Mouse (Mus musculus): ENCODE measurements at regions not wholly inside any gene's neighbourhood (a gene's known extent, or its start where the extent isn't known, plus 50 kb on each side); places are given as distances from the start of the nearest gene placed in this dataset.

DNA sequence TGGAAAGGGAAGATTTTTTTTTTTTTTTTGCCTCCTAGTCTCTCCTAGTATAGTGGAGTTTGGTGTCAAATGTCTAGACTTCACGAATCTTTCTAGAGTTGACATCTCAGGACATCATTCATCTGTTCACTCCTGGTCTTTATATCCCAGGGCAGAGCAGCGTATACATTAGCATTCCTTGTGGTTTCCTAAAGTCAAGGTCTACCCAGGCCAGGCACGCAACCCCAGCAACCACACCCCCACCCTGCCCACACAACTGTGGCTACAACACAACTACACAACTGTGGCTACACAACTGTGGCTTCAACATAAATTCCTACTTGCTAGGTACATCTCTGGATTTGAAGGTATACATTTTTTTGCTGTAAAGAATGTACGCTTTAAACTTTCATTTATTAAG is 122.2 kb downstream of the Ppp1r3a start:
- Histone ChIP-seq H3K9me3 (ENCODE audit: control insufficient read depth, low read length) (no peaks in the 10 kb centered on the region), H3K36me3 (ENCODE audit: control insufficient read depth, insufficient read depth, low read length) (no peaks in the 10 kb centered on the region), H3K27ac (ENCODE audit: low read length) (no peak overlapping the region), H3K4me1 (ENCODE audit: control insufficient read depth, insufficient read depth, low read length) (no peaks in the 10 kb centered on the region), H3K27me3 (replicated peaks; ENCODE audit: control insufficient read depth, insufficient read depth, low read length) (no peaks in the 10 kb centered on the region), H3K9ac (ENCODE audit: low read depth, low read length) (no peak overlapping the region), H3K4me2 (ENCODE audit: low read depth, low read length) (no peak overlapping the region), H3K4me3 (ENCODE audit: low read length) (no peak overlapping the region)
- no peak for ATAC-seq
- WGBS, result 72% methylated on average over 4 of the region's 4 CpGs

GRCm38 (mm10) chr6:14631719-14632445 is 123.2 kb downstream of the Ppp1r3a start:
- Histone ChIP-seq H3K27ac (ENCODE audit: low read length) (no peak overlapping the region), H3K4me1 (ENCODE audit: control insufficient read depth, insufficient read depth, low read length) (no peaks in the 10 kb centered on the region), H3K27me3 (replicated peaks; ENCODE audit: control insufficient read depth, insufficient read depth, low read length) (no peaks in the 10 kb centered on the region), H3K36me3 (ENCODE audit: control insufficient read depth, insufficient read depth, low read length) (no peaks in the 10 kb centered on the region), H3K9me3 (ENCODE audit: control insufficient read depth, low read length) (no peaks in the 10 kb centered on the region), H3K9ac (ENCODE audit: low read depth, low read length) (no peak overlapping the region), H3K4me3 (ENCODE audit: low read length) (no peak overlapping the region), H3K4me2 (ENCODE audit: low read depth, low read length) (no peak overlapping the region)
- WGBS, result 31% methylated on average over 2 of the region's 2 CpGs
- peak; percentile 33; the same call in 1 of the 2 replicates for ATAC-seq

DNA sequence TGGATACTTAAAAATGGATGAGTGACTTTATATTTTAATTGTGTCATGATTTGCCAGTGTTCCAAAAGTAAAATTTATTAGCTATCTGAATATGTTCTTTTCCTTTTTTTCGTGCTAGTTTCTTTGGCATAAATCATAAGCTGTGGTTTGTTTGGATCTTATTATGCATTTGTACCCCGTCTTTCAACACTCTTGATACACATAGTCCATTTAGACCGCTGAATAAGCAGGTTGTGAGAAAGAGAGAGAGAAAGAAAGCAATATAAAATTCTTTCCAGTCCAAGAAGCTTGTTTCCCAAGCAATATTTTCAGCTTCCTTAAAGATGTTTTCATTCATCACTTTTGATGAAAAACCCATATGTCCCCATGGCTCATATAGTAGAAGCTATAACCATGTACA is 138.4 kb downstream of the Ppp1r3a start:
- Histone ChIP-seq H3K4me2 (ENCODE audit: low read depth, low read length) (no peak overlapping the region), H3K27ac (ENCODE audit: low read length) (no peak overlapping the region), H3K9me3 (ENCODE audit: control insufficient read depth, low read length) (no peaks in the 10 kb centered on the region), H3K27me3 (replicated peaks; ENCODE audit: control insufficient read depth, insufficient read depth, low read length) (no peaks in the 10 kb centered on the region), H3K4me3 (ENCODE audit: low read length) (no peak overlapping the region), H3K36me3 (ENCODE audit: control insufficient read depth, insufficient read depth, low read length) (no peaks in the 10 kb centered on the region), H3K9ac (ENCODE audit: low read depth, low read length) (no peak overlapping the region), H3K4me1 (ENCODE audit: control insufficient read depth, insufficient read depth, low read length) (no peaks in the 10 kb centered on the region)
- 67% methylated on average over 3 of the region's 3 CpGs for WGBS
- ATAC-seq, result no peak

GRCm38 (mm10) chr6:14608076-14608475 is 147.0 kb downstream of the Ppp1r3a start:
- no peaks in the 10 kb centered on the region for H3K27me3 ChIP-seq (replicated peaks; ENCODE audit: control insufficient read depth, insufficient read depth, low read length)
- H3K27ac ChIP-seq (ENCODE audit: low read length), result no peak overlapping the region
- no peak for ATAC-seq

DNA sequence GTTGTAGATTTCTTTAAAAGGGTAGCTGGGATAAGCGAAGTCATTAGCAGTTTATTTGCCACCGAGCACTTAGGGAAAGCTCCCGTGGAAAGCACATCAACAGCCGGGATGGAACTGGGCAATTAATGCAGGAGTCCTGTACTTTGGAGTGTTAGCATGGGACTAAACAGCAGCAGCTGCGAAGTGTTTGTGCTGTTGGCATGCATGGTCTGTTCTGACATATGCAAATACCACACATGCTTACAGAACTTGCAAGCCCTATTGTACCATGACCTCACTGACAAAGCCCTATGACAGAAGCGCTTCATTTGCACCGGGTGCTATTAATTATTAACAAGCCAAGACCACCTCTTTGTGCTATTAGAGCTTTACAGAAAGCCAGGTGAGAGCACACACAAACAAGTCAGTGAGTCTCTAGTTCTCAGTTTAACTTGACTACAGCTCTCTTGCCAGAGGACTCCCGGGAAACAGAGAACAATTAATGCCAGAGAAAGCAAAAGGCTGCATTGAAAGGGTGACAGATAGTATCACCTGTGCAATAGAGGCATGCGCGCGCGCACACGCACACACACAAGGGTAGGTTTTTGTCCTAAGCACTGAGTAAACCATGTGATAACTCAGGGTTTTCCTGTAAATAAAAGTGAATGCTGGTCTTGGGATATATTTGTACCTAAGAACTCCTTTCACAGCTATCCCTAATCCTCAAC is 154.4 kb downstream of the Ppp1r3a start:
- ATAC-seq, result peak; percentile 74
- Histone ChIP-seq H3K4me2 (ENCODE audit: low read depth, low read length) (no peak overlapping the region), H3K4me3 (ENCODE audit: low read length) (no peak overlapping the region), H3K4me1 (ENCODE audit: control insufficient read depth, insufficient read depth, low read length) (0 out of 2 replicates have a peak, but pooled peaks cover 2% of the 10 kb centered on the region), H3K9me3 (ENCODE audit: control insufficient read depth, low read length) (no peaks in the 10 kb centered on the region), H3K27me3 (replicated peaks; ENCODE audit: control insufficient read depth, insufficient read depth, low read length) (no peaks in the 10 kb centered on the region), H3K27ac (ENCODE audit: low read length) (no peak overlapping the region), H3K9ac (ENCODE audit: low read depth, low read length) (no peak overlapping the region), H3K36me3 (ENCODE audit: control insufficient read depth, insufficient read depth, low read length) (no peaks in the 10 kb centered on the region)
- WGBS, result 57% methylated on average over 13 of the region's 13 CpGs

More at GRCm38 (mm10) chr6:14608076-14608475, 147.0 kb downstream of the Ppp1r3a start:
- Histone ChIP-seq H3K4me1 (ENCODE audit: control insufficient read depth, insufficient read depth, low read length) (no peaks in the 10 kb centered on the region), H3K4me2 (ENCODE audit: low read depth, low read length) (no peak overlapping the region), H3K9me3 (ENCODE audit: control insufficient read depth, low read length) (no peaks in the 10 kb centered on the region), H3K36me3 (ENCODE audit: control insufficient read depth, insufficient read depth, low read length) (no peaks in the 10 kb centered on the region), H3K4me3 (ENCODE audit: low read length) (no peak overlapping the region), H3K9ac (ENCODE audit: low read depth, low read length) (no peak overlapping the region)

GRCm38 (mm10) chr6:14596880-14597466 is 158.1 kb downstream of the Ppp1r3a start:
- no peaks in the 10 kb centered on the region for H3K9me3 ChIP-seq (ENCODE audit: control insufficient read depth, low read length)
- no peak overlapping the region for H3K27ac ChIP-seq (ENCODE audit: low read length)
- no peak overlapping the region for H3K4me3 ChIP-seq (ENCODE audit: low read length)
- no peak for ATAC-seq
- 86% methylated on average over 4 of the region's 4 CpGs for WGBS
- no peak overlapping the region for H3K4me2 ChIP-seq (ENCODE audit: low read depth, low read length)
- H3K36me3 ChIP-seq (ENCODE audit: control insufficient read depth, insufficient read depth, low read length), result no peaks in the 10 kb centered on the region
- no peak overlapping the region for H3K9ac ChIP-seq (ENCODE audit: low read depth, low read length)
- 0 out of 2 replicates have a peak, but pooled peaks cover 2% of the 10 kb centered on the region for H3K4me1 ChIP-seq (ENCODE audit: control insufficient read depth, insufficient read depth, low read length)
- H3K27me3 ChIP-seq (replicated peaks; ENCODE audit: control insufficient read depth, insufficient read depth, low read length), result no peaks in the 10 kb centered on the region

DNA sequence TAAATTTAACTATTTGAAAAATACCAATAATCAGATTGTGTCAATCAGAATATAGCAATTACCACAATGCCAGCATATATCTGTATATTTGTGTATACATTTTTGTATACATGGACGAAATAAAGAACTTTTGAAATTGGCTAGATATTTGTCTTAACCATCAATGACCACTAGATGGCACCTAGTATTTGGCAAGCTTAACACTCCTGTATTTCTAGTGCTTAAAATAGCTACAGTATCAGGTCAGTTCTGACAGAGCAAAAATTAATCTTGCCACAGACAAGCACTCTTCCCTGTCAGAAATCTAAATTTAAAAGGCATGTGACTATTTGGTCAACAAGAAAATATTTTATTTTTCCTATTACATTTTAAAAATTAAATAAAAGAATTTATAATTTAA is 169.2 kb downstream of the Ppp1r3a start:
- ATAC-seq, result no peak

DNA sequence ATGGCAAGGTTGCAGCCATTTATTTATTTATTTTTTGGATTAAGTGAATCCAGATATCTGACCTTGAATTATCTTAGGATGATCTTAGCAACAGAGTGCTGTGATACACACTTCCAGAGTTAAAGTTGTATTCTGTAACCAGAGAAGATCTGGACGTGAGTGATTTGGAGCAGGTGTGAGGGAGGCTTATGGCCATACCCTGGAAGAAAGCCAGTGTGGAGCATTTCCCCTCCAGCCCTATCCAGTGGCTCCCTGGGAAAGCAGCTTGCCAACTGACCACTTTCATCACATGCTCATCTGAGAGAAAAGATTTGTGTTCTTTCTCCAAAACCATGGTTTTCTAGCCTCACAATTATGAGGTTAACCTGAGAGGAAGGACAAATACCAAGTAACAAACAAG is 171.2 kb downstream of the Ppp1r3a start:
- Histone ChIP-seq H3K27me3 (replicated peaks; ENCODE audit: control insufficient read depth, insufficient read depth, low read length) (no peaks in the 10 kb centered on the region), H3K4me3 (ENCODE audit: low read length) (no peak overlapping the region), H3K27ac (ENCODE audit: low read length) (no peak overlapping the region), H3K9ac (ENCODE audit: low read depth, low read length) (no peak overlapping the region), H3K4me2 (ENCODE audit: low read depth, low read length) (no peak overlapping the region), H3K9me3 (ENCODE audit: control insufficient read depth, low read length) (no peaks in the 10 kb centered on the region), H3K4me1 (ENCODE audit: control insufficient read depth, insufficient read depth, low read length) (no peaks in the 10 kb centered on the region), H3K36me3 (ENCODE audit: control insufficient read depth, insufficient read depth, low read length) (no peaks in the 10 kb centered on the region)
- ATAC-seq, result no peak
- 47% methylated on average over 1 of the region's 1 CpGs for WGBS

More for the DNA sequence above, 169.2 kb downstream of the Ppp1r3a start:
- Histone ChIP-seq H3K9me3 (ENCODE audit: control insufficient read depth, low read length) (no peaks in the 10 kb centered on the region), H3K9ac (ENCODE audit: low read depth, low read length) (no peak overlapping the region), H3K36me3 (ENCODE audit: control insufficient read depth, insufficient read depth, low read length) (no peaks in the 10 kb centered on the region), H3K4me2 (ENCODE audit: low read depth, low read length) (no peak overlapping the region), H3K4me1 (ENCODE audit: control insufficient read depth, insufficient read depth, low read length) (no peaks in the 10 kb centered on the region), H3K4me3 (ENCODE audit: low read length) (no peak overlapping the region), H3K27me3 (replicated peaks; ENCODE audit: control insufficient read depth, insufficient read depth, low read length) (no peaks in the 10 kb centered on the region), H3K27ac (ENCODE audit: low read length) (no peak overlapping the region)
- 32% methylated on average over 1 of the region's 1 CpGs for WGBS

DNA sequence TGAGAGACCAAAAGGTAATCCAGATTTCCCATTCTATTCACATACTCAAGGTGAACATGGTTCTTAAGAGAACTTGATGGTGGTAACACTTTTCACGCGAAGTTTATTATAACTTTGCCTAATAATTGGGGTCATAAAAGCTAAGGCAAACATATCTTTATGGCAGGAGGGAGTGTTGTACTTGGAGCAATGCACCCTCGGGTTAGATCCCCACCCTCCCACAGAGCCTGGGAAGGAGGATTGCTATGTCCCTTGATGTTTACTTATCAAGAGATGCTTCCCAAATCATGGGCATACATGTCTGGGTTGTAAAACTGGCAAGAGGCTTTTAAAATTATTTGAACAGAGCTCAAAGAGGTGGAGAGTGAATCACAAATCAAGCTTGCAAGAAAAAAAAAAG is 180.5 kb downstream of the Ppp1r3a start:
- Histone ChIP-seq H3K27ac (ENCODE audit: low read length) (no peak overlapping the region), H3K4me1 (ENCODE audit: control insufficient read depth, insufficient read depth, low read length) (no peaks in the 10 kb centered on the region), H3K36me3 (ENCODE audit: control insufficient read depth, insufficient read depth, low read length) (no peaks in the 10 kb centered on the region), H3K4me2 (ENCODE audit: low read depth, low read length) (no peak overlapping the region), H3K9ac (ENCODE audit: low read depth, low read length) (no peak overlapping the region), H3K27me3 (replicated peaks; ENCODE audit: control insufficient read depth, insufficient read depth, low read length) (no peaks in the 10 kb centered on the region), H3K4me3 (ENCODE audit: low read length) (no peak overlapping the region), H3K9me3 (ENCODE audit: control insufficient read depth, low read length) (no peaks in the 10 kb centered on the region)
- WGBS, result 50% methylated on average over 3 of the region's 3 CpGs
- ATAC-seq, result peak; percentile 85

All from intestine, embryonic 16.5 days (tissue).